21 mouse cellular contexts compared by ENCODE assay signal in genomic region chr6:38779411-38779810, GRCm38 (mm10).
DNase-seq lines count a peak whose midpoint lies in the region; ATAC-seq and TF ChIP-seq lines count a peak whose summit lies in the region.
"Had no signal": no experiment of that assay in that cellular context is flagged by ENCODE, and none has a peak within 500 bp of the region (broad histone marks: within the 10 kb centered on the region; RNA-seq: fewer than 3 reads in every experiment).

No protein-coding gene starts in this region.

- WGBS in heart, adult 2 months = 70% methylated on average over 7 of the region's 7 CpGs
- WGBS in midbrain, postnatal 0 days = 96% methylated on average over 7 of the region's 7 CpGs
- WGBS in midbrain, embryonic 11.5 days = 96% methylated on average over 7 of the region's 7 CpGs
- 85% methylated on average over 7 of the region's 7 CpGs for WGBS in liver, embryonic 13.5 days (ENCODE audit: insufficient replicate concordance)

- H3K4me1 ChIP-seq in heart, adult 2 months (ENCODE audit: control insufficient read depth, insufficient read depth, low read length) = peaks cover 6% of the 10 kb centered on the region
- H3K4me1 ChIP-seq in midbrain, postnatal 0 days (ENCODE audit: insufficient read depth, low read length) = 0 out of 2 replicates have a peak, but pooled peaks cover 4% of the 10 kb centered on the region
- H3K4me1 ChIP-seq in midbrain, embryonic 11.5 days (ENCODE audit: control insufficient read depth, insufficient read depth, low read length) = no peaks in the 10 kb centered on the region
- H3K4me1 ChIP-seq in liver, embryonic 13.5 days (replicated peaks) = peaks cover 56% of the 10 kb centered on the region
- H3K4me1 ChIP-seq: embryonic facial prominence, embryonic 13.5 days; hindbrain, embryonic 12.5 days; neural tube, embryonic 15.5 days had no signal

- no peaks in the 10 kb centered on the region; the same call in 1 of the 2 replicates for H3K36me3 ChIP-seq in heart, adult 2 months (ENCODE audit: control insufficient read depth, insufficient read depth, low read length)
- H3K36me3 ChIP-seq in midbrain, postnatal 0 days (ENCODE audit: insufficient read depth, low read length) = no peaks in the 10 kb centered on the region
- H3K36me3 ChIP-seq in midbrain, embryonic 11.5 days (ENCODE audit: control insufficient read depth, insufficient read depth, low read length) = no peaks in the 10 kb centered on the region
- peaks cover 15% of the 10 kb centered on the region for H3K36me3 ChIP-seq in liver, embryonic 13.5 days
- H3K36me3 ChIP-seq: embryonic facial prominence, embryonic 13.5 days; limb, embryonic 10.5 days; lung, embryonic 15.5 days; midbrain, embryonic 13.5 days; neural tube, embryonic 15.5 days had no signal

- no peak for TF ChIP-seq EP300 in heart, adult 2 months (IDR thresholded peaks at IDR 0.05; ENCODE audit: insufficient read depth, low read depth, low read length)

- H3K9me3 ChIP-seq in midbrain, postnatal 0 days (ENCODE audit: low read length) = no peaks in the 10 kb centered on the region
- H3K9me3 ChIP-seq in midbrain, embryonic 11.5 days (ENCODE audit: control insufficient read depth, low read length) = no peaks in the 10 kb centered on the region
- H3K9me3 ChIP-seq in liver, embryonic 13.5 days (replicated peaks) = no peaks in the 10 kb centered on the region
- H3K9me3 ChIP-seq: embryonic facial prominence, embryonic 13.5 days; forebrain, embryonic 10.5 days; hindbrain, embryonic 12.5 days; limb, embryonic 10.5 days; lung, embryonic 15.5 days; midbrain, embryonic 13.5 days; neural tube, embryonic 15.5 days had no signal

- intact Hi-C loops in heart, adult 2 months (cut with DNase I) = no loop called here
- intact Hi-C loops in heart, postnatal 14 days (cut with DNase I) = no loop called here

- 0 out of 2 replicates have a peak, but pooled peaks have one; percentile 7 for TF ChIP-seq CTCF in heart, adult 2 months (IDR thresholded peaks at IDR 0.05)
- peak; percentile 8; the same call in 1 of the 2 replicates for TF ChIP-seq CTCF in midbrain, postnatal 0 days (IDR thresholded peaks at IDR 0.05)

- H3K27me3 ChIP-seq in heart, adult 2 months (ENCODE audit: control insufficient read depth, insufficient read depth, low read length) = no peaks in the 10 kb centered on the region
- H3K27me3 ChIP-seq in midbrain, postnatal 0 days (ENCODE audit: insufficient read depth, low read length) = no peaks in the 10 kb centered on the region
- H3K27me3 ChIP-seq in midbrain, embryonic 11.5 days (ENCODE audit: control insufficient read depth, insufficient read depth, low read length) = no peaks in the 10 kb centered on the region
- no peaks in the 10 kb centered on the region for H3K27me3 ChIP-seq in liver, embryonic 13.5 days
- H3K27me3 ChIP-seq: embryonic facial prominence, embryonic 13.5 days; hindbrain, embryonic 12.5 days; lung, embryonic 15.5 days; midbrain, embryonic 13.5 days; neural tube, embryonic 15.5 days had no signal

- H3K27ac ChIP-seq in heart, adult 2 months = no peak overlapping the region
- H3K27ac ChIP-seq in midbrain, postnatal 0 days (ENCODE audit: low read depth, low read length) = no peak overlapping the region
- no peak overlapping the region for H3K27ac ChIP-seq in midbrain, embryonic 11.5 days (ENCODE audit: low read depth, low read length)
- H3K27ac ChIP-seq in liver, embryonic 13.5 days = peak overlapping the region; percentile 81
- H3K27ac ChIP-seq: embryonic facial prominence, embryonic 13.5 days; forebrain, embryonic 10.5 days; hindbrain, embryonic 12.5 days; left cerebral cortex, adult 2 months; limb, embryonic 10.5 days; lung, embryonic 15.5 days; midbrain, embryonic 13.5 days; neural tube, embryonic 15.5 days had no signal

- no peak overlapping the region for H3K4me3 ChIP-seq in heart, adult 2 months
- H3K4me3 ChIP-seq in midbrain, postnatal 0 days (ENCODE audit: low read depth, low read length) = no peak overlapping the region
- H3K4me3 ChIP-seq in midbrain, embryonic 11.5 days (ENCODE audit: low read depth, low read length) = no peak overlapping the region
- no peak overlapping the region for H3K4me3 ChIP-seq in liver, embryonic 13.5 days (replicated peaks)
- H3K4me3 ChIP-seq: embryonic facial prominence, embryonic 13.5 days; forebrain, embryonic 10.5 days; hindbrain, embryonic 12.5 days; left cerebral cortex, adult 2 months; limb, embryonic 10.5 days; lung, embryonic 15.5 days; midbrain, embryonic 13.5 days; neural tube, embryonic 15.5 days had no signal

- ATAC-seq in midbrain, postnatal 0 days (ENCODE audit: low FRiP score) = no peak
- no peak for ATAC-seq in midbrain, embryonic 11.5 days (ENCODE audit: low FRiP score)
- peak; percentile 48; the same call in 1 of the 2 replicates for ATAC-seq in liver, embryonic 13.5 days (ENCODE audit: low read depth)
- ATAC-seq: midbrain, embryonic 13.5 days had no signal

- H3K79me2 ChIP-seq in heart, adult 2 months (replicated peaks; ENCODE audit: control insufficient read depth, insufficient read depth, low read length) = no peaks in the 10 kb centered on the region

- TF ChIP-seq POLR2A in heart, adult 2 months (IDR thresholded peaks at IDR 0.05; ENCODE audit: insufficient read depth, low read depth, low read length) = no peak

- DNase-seq in heart, adult 2 months = no peak
- DNase-seq in heart, postnatal 14 days = no peak
- no peak for DNase-seq in midbrain, postnatal 0 days (ENCODE audit: low spot score)
- DNase-seq in midbrain, embryonic 11.5 days (ENCODE audit: low spot score, missing footprints) = no peak
- no peak for DNase-seq in liver, embryonic 13.5 days
- no peak for DNase-seq in thymus, postnatal 36 days
- DNase-seq in thymus, postnatal 14 days = no peak
- DNase-seq: adrenal gland, postnatal 14 days; cerebellum, adult 11 months; kidney, postnatal 4 days; layer of hippocampus, adult 9-11 months; spleen, adult 18-20 months; thymus, adult 18-20 months had no signal

- H3K9ac ChIP-seq in heart, adult 2 months (ENCODE audit: low read depth, low read length) = no peak overlapping the region
- H3K9ac ChIP-seq in midbrain, postnatal 0 days (replicated peaks; ENCODE audit: low read length, poor library complexity, severe bottlenecking) = no peak overlapping the region
- no peak overlapping the region for H3K9ac ChIP-seq in midbrain, embryonic 11.5 days (ENCODE audit: low read length)
- peak overlapping the region; percentile 23 for H3K9ac ChIP-seq in liver, embryonic 13.5 days
- H3K9ac ChIP-seq: embryonic facial prominence, embryonic 13.5 days; hindbrain, embryonic 12.5 days; lung, embryonic 15.5 days; midbrain, embryonic 13.5 days; neural tube, embryonic 15.5 days had no signal

- H3K4me2 ChIP-seq in midbrain, postnatal 0 days (ENCODE audit: low read depth, low read length, poor library complexity, severe bottlenecking) = no peak overlapping the region
- no peak overlapping the region for H3K4me2 ChIP-seq in midbrain, embryonic 11.5 days
- H3K4me2 ChIP-seq in liver, embryonic 13.5 days = peak overlapping the region; percentile 40
- H3K4me2 ChIP-seq: embryonic facial prominence, embryonic 13.5 days; hindbrain, embryonic 12.5 days; lung, embryonic 15.5 days; midbrain, embryonic 13.5 days; neural tube, embryonic 15.5 days had no signal
